18 mouse cellular contexts compared by ENCODE assay signal in genomic region chr6:52648031-52648430, GRCm38 (mm10).
"Had no signal": no experiment of that assay in that cellular context is flagged by ENCODE, and none has a peak within 500 bp of the region (broad histone marks: within the 10 kb centered on the region; RNA-seq: fewer than 3 reads in every experiment).

No protein-coding gene starts in this region.

- ATAC-seq: inflammation-experienced regulatory T-cells, adult 6 months; intestine, embryonic 16.5 days; midbrain, embryonic 16.5 days had no signal

- H3K4me3 ChIP-seq: layer of hippocampus, adult 2 months; left cerebral cortex, adult 2 months; liver, embryonic 13.5 days; midbrain, embryonic 12.5 days; stomach, embryonic 15.5 days had no signal

- H3K9me3 ChIP-seq: liver, embryonic 13.5 days; midbrain, embryonic 12.5 days; stomach, embryonic 15.5 days had no signal

- H3K4me2 ChIP-seq: liver, embryonic 13.5 days; midbrain, embryonic 12.5 days; stomach, embryonic 15.5 days had no signal

- H3K4me1 ChIP-seq: liver, embryonic 13.5 days; midbrain, embryonic 12.5 days; stomach, embryonic 15.5 days had no signal

- H3K27ac ChIP-seq: kidney, postnatal 0 days; layer of hippocampus, adult 2 months; left cerebral cortex, adult 2 months; liver, embryonic 13.5 days; macrophage; midbrain, embryonic 12.5 days; stomach, embryonic 15.5 days had no signal

- DNase-seq: kidney, adult 18-20 months; kidney, adult 9 months; kidney, postnatal 25 days; layer of hippocampus, postnatal 36 days; liver, embryonic 13.5 days; lung, adult 2 months; lung, postnatal 14 days; right cerebral cortex, postnatal 14 days; right cerebral cortex, postnatal 4 days had no signal

- H3K9ac ChIP-seq: liver, embryonic 13.5 days; midbrain, embryonic 12.5 days; stomach, embryonic 15.5 days had no signal

- H3K27me3 ChIP-seq: midbrain, embryonic 12.5 days; stomach, embryonic 15.5 days had no signal

- H3K36me3 ChIP-seq: liver, embryonic 13.5 days; midbrain, embryonic 12.5 days; stomach, embryonic 15.5 days had no signal
